Mouse (Mus musculus) forebrain, embryonic 12.5 days (tissue): ENCODE results near the gene Doc2g. TPM values are rescaled to one million over a fixed set of nuclear protein-coding genes. Genes with fewer than 3 reads are reported as not detected.
"Not testable (repeated sequence)": the region's sequence is repeated elsewhere in the genome, so short reads cannot be mapped to it uniquely, and the experiment has no call there.

Experiments used
- ATAC-seq: fragments of 200-750 bp; cut with Nextera tagmentation; 2 replicates; pipeline ENCODE4 v1.8.0; 2017; ENCODE audit warnings: moderate TSS enrichment; ENCODE audit not compliant: low FRiP score
- H3K27ac ChIP-seq: fragments of 300-500 bp; sonication (generic); 2 replicates; pipeline ENCODE4 v1.5.1; 2016; ENCODE audit warnings: mild to moderate bottlenecking
- H3K27me3 ChIP-seq: fragments of 300-500 bp; sonication (generic); 2 replicates; pipeline ENCODE4 v1.6.1; 2016; ENCODE audit warnings: mild to moderate bottlenecking
- H3K36me3 ChIP-seq: fragments of 300-500 bp; sonication (generic); replicated peaks from 2 replicates; pipeline ENCODE4 v1.6.1; 2016; ENCODE audit warnings: mild to moderate bottlenecking
- H3K4me1 ChIP-seq: fragments of 300-500 bp; sonication (generic); 2 replicates; pipeline ENCODE4 v1.6.1; 2016
- H3K4me2 ChIP-seq: fragments of 300-500 bp; sonication (generic); 2 replicates; pipeline ENCODE4 v1.6.1; 2016; ENCODE audit warnings: mild to moderate bottlenecking, moderate library complexity
- H3K4me3 ChIP-seq: fragments of 300-500 bp; sonication (generic); replicated peaks from 2 replicates; pipeline ENCODE4 v1.5.1; 2016; ENCODE audit warnings: mild to moderate bottlenecking
- H3K9ac ChIP-seq: fragments of 300-500 bp; sonication (generic); 2 replicates; pipeline ENCODE4 v1.6.1; 2016; ENCODE audit warnings: mild to moderate bottlenecking
- H3K9me3 ChIP-seq: fragments of 300-500 bp; sonication (generic); 2 replicates; pipeline ENCODE4 v1.6.1; 2016
- WGBS: fragments of 180-500 bp; shearing (Covaris S2); methylation state at CpG from one replicate; pipeline ENCODE4 v1.1.7; 2016; 5-methylcytosine and 5-hydroxymethylcytosine counted together
- polyA plus RNA-seq: library from polyadenylated mRNA; unstranded; fragments of >200 nt; fragmentation: Nextera tagmentation; extraction: Ambion mirVana; gene quantifications from 2 replicates; pipeline ENCODE4 v1.2.1, GENCODE M21; 2016

Gene Doc2g
- polyA plus RNA-seq = 6.3 TPM in 2 replicates

DNA sequence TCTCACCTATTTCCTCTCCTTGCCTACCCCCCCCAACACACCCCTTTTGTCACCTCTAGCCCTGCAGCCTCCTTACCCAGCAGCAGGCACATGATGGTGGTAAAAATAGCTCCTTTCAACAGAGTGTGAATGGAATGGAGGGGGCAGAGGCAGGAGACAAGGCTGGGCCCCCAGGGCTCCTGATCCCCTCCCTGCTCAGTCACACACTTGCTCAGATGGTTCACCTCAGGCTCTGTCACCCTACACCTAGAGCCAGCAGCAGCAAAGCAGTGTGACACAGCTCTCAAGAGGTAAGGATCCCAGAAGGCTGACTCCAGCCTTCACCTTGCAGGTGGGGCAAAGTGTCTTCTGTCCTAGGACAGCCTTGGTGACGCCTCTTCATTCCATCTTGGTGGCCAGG lies at the start of gene Doc2g:
Gene Doc2g (plus strand): TSS at position 202 of the 400 bp plus-strand sequence.
- no peak within 1 kb of the TSS for H3K27ac ChIP-seq
- peaks cover 16% of the 10 kb centered on the region for H3K4me1 ChIP-seq
- no peak within 1 kb of the TSS for H3K4me2 ChIP-seq
- H3K36me3 ChIP-seq = peaks cover 29% of the 10 kb centered on the region
- H3K9me3 ChIP-seq = no peaks in the 10 kb centered on the region
- H3K27me3 ChIP-seq = no peaks in the 10 kb centered on the region
- H3K9ac ChIP-seq = no peak within 1 kb of the TSS
- WGBS = 89% methylated on average over 1 of the region's 1 CpGs
- no peak within 1 kb of the TSS for H3K4me3 ChIP-seq
- ATAC-seq = no peak

- Histone ChIP-seq H3K27me3 (0 out of 2 replicates have a peak, but pooled peaks cover 4% of the 10 kb centered on the region), H3K9ac (no peak overlapping the region), H3K27ac (no peak overlapping the region), H3K9me3 (no peaks in the 10 kb centered on the region), H3K36me3 (no peaks in the 10 kb centered on the region), H3K4me1 (no peaks in the 10 kb centered on the region), H3K4me3 (no peak overlapping the region), H3K4me2 (no peak overlapping the region)
- no peak for ATAC-seq
- 89% methylated on average over 3 of the region's 3 CpGs for WGBS
These were observed 48.1 kb upstream of the Doc2g start for GRCm38 (mm10) chr19:3955033-3955432.

DNA sequence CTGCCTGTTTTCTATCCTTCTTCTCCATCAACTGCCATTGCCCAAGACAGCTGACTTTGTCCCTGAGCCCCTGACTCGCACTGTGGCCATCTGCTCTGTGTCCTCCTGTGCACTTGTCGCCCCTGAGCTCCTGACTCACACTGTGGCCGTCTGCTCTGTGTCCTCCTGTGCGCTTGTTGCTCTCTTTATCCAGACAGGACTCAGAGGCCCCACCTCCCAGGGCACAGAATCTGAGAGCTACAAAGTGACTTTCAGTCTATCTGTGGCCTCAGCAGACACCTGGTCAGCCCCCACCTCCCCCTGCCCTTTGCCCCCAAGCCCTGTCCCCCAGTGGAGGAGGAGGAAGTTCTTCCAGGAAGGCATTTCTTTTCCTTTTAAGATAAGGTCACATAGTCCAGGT lies 47.3 kb upstream of the Doc2g start:
- H3K9me3 ChIP-seq = no peaks in the 10 kb centered on the region
- H3K27ac ChIP-seq = no peak overlapping the region
- no peaks in the 10 kb centered on the region for H3K36me3 ChIP-seq
- no peak for ATAC-seq
- 63% methylated on average over 4 of the region's 4 CpGs for WGBS
- no peaks in the 10 kb centered on the region for H3K4me1 ChIP-seq
- no peak overlapping the region for H3K9ac ChIP-seq
- no peak overlapping the region for H3K4me3 ChIP-seq
- 0 out of 2 replicates have a peak, but pooled peaks cover 4% of the 10 kb centered on the region for H3K27me3 ChIP-seq
- H3K4me2 ChIP-seq = no peak overlapping the region

DNA sequence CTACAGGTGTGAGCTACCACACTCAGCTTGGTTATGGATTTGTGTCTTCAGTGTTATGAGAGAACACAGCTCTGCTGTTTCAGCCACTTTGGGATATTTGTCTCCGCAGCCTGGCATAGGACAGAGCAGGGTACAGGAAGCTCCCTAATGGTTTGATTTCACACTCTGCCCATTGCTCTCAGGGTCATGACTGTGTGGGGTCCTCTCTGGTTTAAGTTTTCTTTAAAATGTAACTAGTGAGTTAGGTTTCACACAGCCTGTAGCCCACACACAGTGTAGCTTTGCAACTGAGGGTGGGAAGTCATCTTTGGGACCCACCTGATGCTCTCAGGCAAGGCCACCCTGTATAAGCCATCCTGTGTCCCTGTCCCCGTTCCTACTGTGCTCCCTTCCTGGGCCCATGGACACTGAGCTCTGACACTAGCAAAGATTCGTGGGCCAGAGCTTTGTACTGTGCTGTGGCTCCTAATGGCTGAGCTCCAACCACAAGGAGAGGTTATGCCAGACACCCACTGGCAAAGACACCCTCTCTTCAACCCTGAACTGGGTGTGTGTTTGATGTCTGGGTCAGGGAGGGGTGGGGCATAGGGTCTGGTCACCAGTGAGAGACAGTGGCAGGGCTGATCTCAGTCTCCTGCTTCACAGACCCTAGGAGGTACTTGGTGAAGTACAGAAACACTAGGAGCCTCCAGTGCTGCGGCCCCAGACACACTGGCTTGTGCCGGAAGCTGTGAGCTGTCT lies 45.6 kb upstream of the Doc2g start:
- H3K27ac ChIP-seq, H3K4me1 ChIP-seq: not testable (repeated sequence)
- WGBS = 80% methylated on average over 5 of the region's 5 CpGs

GRCm38 (mm10) chr19:3958470-3958869 lies 44.6 kb upstream of the Doc2g start, which contains the start of gene Aldh3b3:
TSS of gene Aldh3b3 (plus strand) at chr19:3958645.
- no peak for ATAC-seq

More for the DNA sequence above, 45.6 kb upstream of the Doc2g start:
- not testable (repeated sequence) for H3K27me3 ChIP-seq, H3K4me2 ChIP-seq, H3K4me3 ChIP-seq, H3K9me3 ChIP-seq, H3K36me3 ChIP-seq, H3K9ac ChIP-seq, ATAC-seq

DNA sequence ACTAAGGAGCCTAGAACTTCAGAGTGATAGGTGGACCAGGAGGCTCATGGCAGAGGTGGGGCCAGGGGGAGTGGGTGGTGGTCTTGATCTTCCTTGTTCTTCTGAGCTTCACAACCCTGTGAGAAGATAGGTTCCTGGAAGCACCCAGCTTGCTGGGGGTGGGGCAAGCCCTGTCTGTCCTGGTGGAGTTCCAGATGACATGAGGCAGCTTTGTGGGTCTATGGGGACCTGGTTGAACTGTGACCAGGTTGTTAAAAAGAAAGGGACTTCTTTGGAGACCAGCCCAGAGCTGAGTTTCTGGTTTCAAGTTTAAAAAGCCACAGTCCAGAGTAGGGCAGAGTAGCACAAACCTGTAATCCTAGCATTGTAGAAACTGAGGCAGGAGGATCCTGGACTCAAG lies 44.1 kb upstream of the Doc2g start:
- Histone ChIP-seq H3K36me3 (no peaks in the 10 kb centered on the region), H3K9ac (no peak overlapping the region), H3K4me1 (no peaks in the 10 kb centered on the region), H3K4me3 (no peak overlapping the region), H3K27ac (no peak overlapping the region), H3K27me3 (0 out of 2 replicates have a peak, but pooled peaks cover 4% of the 10 kb centered on the region), H3K4me2 (no peak overlapping the region), H3K9me3 (no peaks in the 10 kb centered on the region)
- no peak for ATAC-seq

More at GRCm38 (mm10) chr19:3958470-3958869, 44.6 kb upstream of the Doc2g start, which contains the start of gene Aldh3b3:
- Histone ChIP-seq H3K4me1 (no peaks in the 10 kb centered on the region), H3K27me3 (0 out of 2 replicates have a peak, but pooled peaks cover 4% of the 10 kb centered on the region), H3K27ac (no peak within 1 kb of the TSS), H3K36me3 (no peaks in the 10 kb centered on the region), H3K4me3 (no peak within 1 kb of the TSS), H3K9me3 (no peaks in the 10 kb centered on the region), H3K4me2 (no peak within 1 kb of the TSS), H3K9ac (no peak within 1 kb of the TSS)
- 89% methylated on average over 4 of the region's 4 CpGs for WGBS

DNA sequence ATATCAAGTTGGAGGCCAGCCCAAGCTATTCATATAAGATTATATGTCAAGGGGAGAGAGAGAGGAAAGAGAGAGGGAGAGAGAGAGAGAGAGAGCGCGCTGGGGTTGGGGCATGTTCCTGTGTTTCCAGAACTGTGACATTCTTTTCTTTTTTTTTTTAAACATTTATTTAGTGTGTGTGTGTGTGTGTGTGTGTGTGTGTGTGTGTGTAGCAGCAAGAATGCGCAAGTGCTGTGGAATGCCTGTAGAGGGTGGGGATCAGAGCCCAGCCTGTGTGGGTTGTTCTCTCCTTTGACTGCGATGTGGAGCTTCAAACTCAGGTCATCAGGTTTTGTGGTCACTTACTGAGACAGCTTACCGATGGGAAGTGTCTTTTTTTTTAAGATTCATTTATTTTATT lies 42.9 kb upstream of the Doc2g start:
- Histone ChIP-seq H3K27ac (no peak overlapping the region), H3K27me3 (no peaks in the 10 kb centered on the region), H3K9me3 (no peaks in the 10 kb centered on the region), H3K4me3 (no peak overlapping the region), H3K4me1 (no peaks in the 10 kb centered on the region), H3K36me3 (no peaks in the 10 kb centered on the region), H3K4me2 (no peak overlapping the region), H3K9ac (no peak overlapping the region)
- ATAC-seq = no peak
- 91% methylated on average over 5 of the region's 5 CpGs for WGBS

GRCm38 (mm10) chr19:3961805-3962204 lies 41.3 kb upstream of the Doc2g start:
- not testable (repeated sequence) for H3K27me3 ChIP-seq, H3K9ac ChIP-seq, H3K36me3 ChIP-seq, H3K4me1 ChIP-seq, H3K4me2 ChIP-seq, H3K4me3 ChIP-seq, H3K9me3 ChIP-seq, H3K27ac ChIP-seq, ATAC-seq
- WGBS = 86% methylated on average over 6 of the region's 6 CpGs

DNA sequence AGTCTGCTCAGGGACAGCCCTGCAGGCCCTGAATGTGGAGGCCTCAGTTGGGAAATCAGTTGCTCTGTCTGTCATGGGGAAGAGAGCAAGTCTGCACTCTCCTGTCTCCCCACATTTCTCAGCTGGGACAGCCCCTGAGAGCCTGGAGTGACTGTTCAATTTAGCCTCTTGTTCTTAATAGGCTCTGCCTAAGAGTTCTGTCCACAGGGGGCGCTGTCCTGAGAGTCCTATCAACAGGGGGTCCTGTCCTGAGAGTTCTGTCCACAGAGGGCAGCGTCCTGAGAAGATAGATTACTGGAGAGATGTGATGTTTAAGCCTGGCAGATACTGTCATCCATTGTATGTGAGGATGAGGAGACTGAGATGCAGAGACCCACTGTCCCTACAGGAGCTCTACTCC lies 40.6 kb upstream of the Doc2g start:
- no peak overlapping the region for H3K9ac ChIP-seq
- 14% methylated on average over 2 of the region's 2 CpGs for WGBS
- H3K9me3 ChIP-seq = no peaks in the 10 kb centered on the region
- no peaks in the 10 kb centered on the region for H3K36me3 ChIP-seq
- no peak for ATAC-seq
- no peak overlapping the region for H3K4me2 ChIP-seq
- no peak overlapping the region for H3K4me3 ChIP-seq
- H3K4me1 ChIP-seq = no peaks in the 10 kb centered on the region
- H3K27me3 ChIP-seq = no peaks in the 10 kb centered on the region
- no peak overlapping the region for H3K27ac ChIP-seq

GRCm38 (mm10) chr19:3964030-3964429 lies 39.1 kb upstream of the Doc2g start:
- Histone ChIP-seq H3K27me3 (no peaks in the 10 kb centered on the region), H3K4me3 (no peak overlapping the region), H3K4me2 (no peak overlapping the region), H3K4me1 (no peaks in the 10 kb centered on the region), H3K36me3 (no peaks in the 10 kb centered on the region), H3K9ac (no peak overlapping the region), H3K27ac (no peak overlapping the region), H3K9me3 (no peaks in the 10 kb centered on the region)
- no peak for ATAC-seq
- WGBS = 76% methylated on average over 4 of the region's 4 CpGs

- Histone ChIP-seq H3K4me2 (no peak overlapping the region), H3K27ac (no peak overlapping the region), H3K27me3 (no peaks in the 10 kb centered on the region), H3K9ac (no peak overlapping the region), H3K4me1 (no peaks in the 10 kb centered on the region), H3K36me3 (no peaks in the 10 kb centered on the region), H3K4me3 (no peak overlapping the region), H3K9me3 (no peaks in the 10 kb centered on the region)
- WGBS = 65% methylated on average over 11 of the region's 11 CpGs
- no peak for ATAC-seq
These were observed 36.6 kb upstream of the Doc2g start for GRCm38 (mm10) chr19:3966330-3967075.

GRCm38 (mm10) chr19:3967258-3967657 lies 35.9 kb upstream of the Doc2g start:
- Histone ChIP-seq H3K9me3 (no peaks in the 10 kb centered on the region), H3K9ac (no peak overlapping the region), H3K36me3 (no peaks in the 10 kb centered on the region), H3K27me3 (no peaks in the 10 kb centered on the region), H3K27ac (no peak overlapping the region), H3K4me1 (no peaks in the 10 kb centered on the region), H3K4me2 (no peak overlapping the region), H3K4me3 (no peak overlapping the region)
- no peak for ATAC-seq
- WGBS = 70% methylated on average over 3 of the region's 3 CpGs
